Mouse (Mus musculus) cerebellum, postnatal 25 days (tissue): ENCODE results near the gene Dmrtc1b.
"Not testable (repeated sequence)": the region's sequence is repeated elsewhere in the genome, so short reads cannot be mapped to it uniquely, and the experiment has no call there.

Experiments
- DNase-seq, 2 experiments: peaks; one replicate each; pipeline ENCODE4 v3.0.0; 2021; ENCODE audit warnings: mixed read lengths in 2 of 2

The Dmrtc1b gene

GRCm38 (mm10) chrX:102707535-102707934 is at the start of gene Dmrtc1b, which contains the start of gene Gm9112:
Gene Dmrtc1b, plus strand, starts transcription at chrX:102707865.
Gene Gm9112, minus strand, starts transcription at chrX:102707635.
- DNase-seq: not testable (repeated sequence)

GRCm38 (mm10) chrX:102660712-102661111 is 47.0 kb upstream of the Dmrtc1b start:
- DNase-seq: peak in 1 of 2 experiments; percentile 6

GRCm38 (mm10) chrX:102666641-102667040 is 41.0 kb upstream of the Dmrtc1b start:
- no peak for DNase-seq

- not testable (repeated sequence) for DNase-seq
Observed at GRCm38 (mm10) chrX:102684706-102685105, 23.0 kb upstream of the Dmrtc1b start.

GRCm38 (mm10) chrX:102686872-102687271 is 20.8 kb upstream of the Dmrtc1b start, which contains the start of gene Gm3880:
Gene Gm3880, minus strand, starts transcription at chrX:102686972.
- not testable (repeated sequence) for DNase-seq

GRCm38 (mm10) chrX:102689252-102689651 is 18.4 kb upstream of the Dmrtc1b start:
- DNase-seq: peak; percentile 26 to 41

GRCm38 (mm10) chrX:102700636-102701035 is 7.0 kb upstream of the Dmrtc1b start:
- DNase-seq: not testable (repeated sequence)

GRCm38 (mm10) chrX:102724226-102724625 is 16.6 kb downstream of the Dmrtc1b start:
- peak in 1 of 2 experiments; percentile 22 for DNase-seq
